Mouse (Mus musculus): Measurements from ENCODE around the gene Rpl34. TPM values are rescaled to one million over a fixed set of nuclear protein-coding genes. Genes with fewer than 3 reads are reported as not detected.

Gene Rpl34
- total and polyA plus RNA-seq, 2 experiments from 2014 or later: 470 to 851 TPM

- Histone ChIP-seq H3K4me3 (ENCODE audit: low read depth, low read length) (no peak overlapping the region), H3K9me3 (replicated peaks; ENCODE audit: control insufficient read depth, low read length) (no peaks in the 10 kb centered on the region), H3K27ac (ENCODE audit: low read depth) (no peak overlapping the region), H3K4me1 (ENCODE audit: control insufficient read depth, insufficient read depth) (peaks cover 7% of the 10 kb centered on the region; the same call in 1 of the 2 replicates), H3K9ac (replicated peaks; ENCODE audit: low read depth, low read length) (no peak overlapping the region), H3K4me2 (ENCODE audit: low read depth, low read length) (no peak overlapping the region), H3K36me3 (replicated peaks; ENCODE audit: control insufficient read depth, insufficient read depth, low read length) (peaks cover 28% of the 10 kb centered on the region), H3K27me3 (ENCODE audit: control insufficient read depth, insufficient read depth, low read length) (no peaks in the 10 kb centered on the region)
- DNase-seq (ENCODE audit: low spot score) (no peak), ATAC-seq (ENCODE audit: insufficient read depth, low read depth) (no peak)
- TF ChIP-seq CTCF (IDR thresholded peaks at IDR 0.05; ENCODE audit: low read depth) (no peak), EP300 (IDR thresholded peaks at IDR 0.05; ENCODE audit: low read depth) (no peak)
- 92% methylated on average over 7 of the region's 7 CpGs for WGBS
Measured at GRCm38 (mm10) chr3:130694705-130695104, 35.5 kb downstream of the Rpl34 start.

GRCm38 (mm10) chr3:130694041-130694593 is 36.1 kb downstream of the Rpl34 start:
- Histone ChIP-seq H3K4me2 (ENCODE audit: low read depth, low read length) (no peak overlapping the region), H3K27ac (ENCODE audit: low read depth) (no peak overlapping the region), H3K9me3 (replicated peaks; ENCODE audit: control insufficient read depth, low read length) (no peaks in the 10 kb centered on the region), H3K4me3 (ENCODE audit: low read depth, low read length) (no peak overlapping the region), H3K9ac (replicated peaks; ENCODE audit: low read depth, low read length) (no peak overlapping the region), H3K27me3 (ENCODE audit: control insufficient read depth, insufficient read depth, low read length) (no peaks in the 10 kb centered on the region), H3K4me1 (ENCODE audit: control insufficient read depth, insufficient read depth) (peaks cover 7% of the 10 kb centered on the region; the same call in 1 of the 2 replicates), H3K36me3 (replicated peaks; ENCODE audit: control insufficient read depth, insufficient read depth, low read length) (peaks cover 23% of the 10 kb centered on the region)
- ATAC-seq (ENCODE audit: insufficient read depth, low read depth) (no peak), DNase-seq (ENCODE audit: low spot score) (peak; percentile 25)
- 64% methylated on average over 9 of the region's 9 CpGs for WGBS
- TF ChIP-seq CTCF (IDR thresholded peaks at IDR 0.05; ENCODE audit: low read depth): peak; percentile 67
- TF ChIP-seq EP300 (IDR thresholded peaks at IDR 0.05; ENCODE audit: low read depth): no peak

GRCm38 (mm10) chr3:130691596-130692170 is 38.5 kb downstream of the Rpl34 start:
- Histone ChIP-seq H3K27ac (ENCODE audit: low read depth) (peak overlapping the region; percentile 87), H3K4me3 (ENCODE audit: low read depth, low read length) (peak overlapping the region; percentile 48), H3K4me2 (ENCODE audit: low read depth, low read length) (peak overlapping the region; percentile 79), H3K9ac (replicated peaks; ENCODE audit: low read depth, low read length) (peak overlapping the region; percentile 60), H3K36me3 (replicated peaks; ENCODE audit: control insufficient read depth, insufficient read depth, low read length) (peaks cover 11% of the 10 kb centered on the region), H3K4me1 (ENCODE audit: control insufficient read depth, insufficient read depth) (peaks cover 7% of the 10 kb centered on the region; the same call in 1 of the 2 replicates), H3K9me3 (replicated peaks; ENCODE audit: control insufficient read depth, low read length) (no peaks in the 10 kb centered on the region), H3K27me3 (ENCODE audit: control insufficient read depth, insufficient read depth, low read length) (no peaks in the 10 kb centered on the region)
- TF ChIP-seq EP300 (IDR thresholded peaks at IDR 0.05; ENCODE audit: low read depth): no peak
- peak; percentile 24; the same call in 1 of the 2 replicates for ATAC-seq (ENCODE audit: insufficient read depth, low read depth)
- 13% methylated on average over 12 of the region's 12 CpGs for WGBS
- DNase-seq (ENCODE audit: low spot score): no peak

- DNase-seq (ENCODE audit: low spot score): peak; percentile 76
- no peak for TF ChIP-seq EP300 (IDR thresholded peaks at IDR 0.05; ENCODE audit: low read depth)
- TF ChIP-seq CTCF (IDR thresholded peaks at IDR 0.05; ENCODE audit: low read depth): peak; percentile 45
- H3K4me2 ChIP-seq (ENCODE audit: low read depth, low read length): peak overlapping the region; percentile 79
- H3K4me1 ChIP-seq (ENCODE audit: control insufficient read depth, insufficient read depth): peaks cover 7% of the 10 kb centered on the region; the same call in 1 of the 2 replicates
- peak overlapping the region; percentile 60 for H3K9ac ChIP-seq (replicated peaks; ENCODE audit: low read depth, low read length)
- no peaks in the 10 kb centered on the region for H3K9me3 ChIP-seq (replicated peaks; ENCODE audit: control insufficient read depth, low read length)
- H3K27ac ChIP-seq (ENCODE audit: low read depth): peak overlapping the region; percentile 87
- H3K4me3 ChIP-seq (ENCODE audit: low read depth, low read length): peak overlapping the region; percentile 48
- WGBS: 7% methylated on average over 20 of the region's 20 CpGs
- no peaks in the 10 kb centered on the region for H3K27me3 ChIP-seq (ENCODE audit: control insufficient read depth, insufficient read depth, low read length)
- ATAC-seq (ENCODE audit: insufficient read depth, low read depth): peak; percentile 90
- H3K36me3 ChIP-seq (replicated peaks; ENCODE audit: control insufficient read depth, insufficient read depth, low read length): peaks cover 11% of the 10 kb centered on the region
Measured at GRCm38 (mm10) chr3:130690834-130691595, 39.2 kb downstream of the Rpl34 start.

- H3K4me2 ChIP-seq (ENCODE audit: low read depth, low read length): no peak overlapping the region
- H3K27me3 ChIP-seq (ENCODE audit: control insufficient read depth, insufficient read depth, low read length): no peaks in the 10 kb centered on the region
- DNase-seq (ENCODE audit: low spot score): peak; percentile 63
- no peak overlapping the region for H3K27ac ChIP-seq (ENCODE audit: low read depth)
- ATAC-seq (ENCODE audit: insufficient read depth, low read depth): no peak
- peaks cover 7% of the 10 kb centered on the region; the same call in 1 of the 2 replicates for H3K4me1 ChIP-seq (ENCODE audit: control insufficient read depth, insufficient read depth)
- H3K36me3 ChIP-seq (replicated peaks; ENCODE audit: control insufficient read depth, insufficient read depth, low read length): peaks cover under 1% of the 10 kb centered on the region; the same call in 1 of the 2 replicates
- TF ChIP-seq CTCF (IDR thresholded peaks at IDR 0.05; ENCODE audit: low read depth) (peak; percentile 83), EP300 (IDR thresholded peaks at IDR 0.05; ENCODE audit: low read depth) (no peak)
- H3K9ac ChIP-seq (replicated peaks; ENCODE audit: low read depth, low read length): no peak overlapping the region
- H3K9me3 ChIP-seq (replicated peaks; ENCODE audit: control insufficient read depth, low read length): no peaks in the 10 kb centered on the region
- 18% methylated on average over 12 of the region's 12 CpGs for WGBS
- H3K4me3 ChIP-seq (ENCODE audit: low read depth, low read length): no peak overlapping the region
Measured at GRCm38 (mm10) chr3:130689630-130690029, 40.6 kb downstream of the Rpl34 start.

Measured in heart, postnatal 0 days (tissue).